Mouse (Mus musculus): Measurements from ENCODE around the gene Cryba2. TPM values are rescaled to one million over a fixed set of nuclear protein-coding genes. Genes with fewer than 3 reads are reported as not detected.

Gene Cryba2
- polyA plus RNA-seq, 1 experiment = 3.3 TPM

DNA sequence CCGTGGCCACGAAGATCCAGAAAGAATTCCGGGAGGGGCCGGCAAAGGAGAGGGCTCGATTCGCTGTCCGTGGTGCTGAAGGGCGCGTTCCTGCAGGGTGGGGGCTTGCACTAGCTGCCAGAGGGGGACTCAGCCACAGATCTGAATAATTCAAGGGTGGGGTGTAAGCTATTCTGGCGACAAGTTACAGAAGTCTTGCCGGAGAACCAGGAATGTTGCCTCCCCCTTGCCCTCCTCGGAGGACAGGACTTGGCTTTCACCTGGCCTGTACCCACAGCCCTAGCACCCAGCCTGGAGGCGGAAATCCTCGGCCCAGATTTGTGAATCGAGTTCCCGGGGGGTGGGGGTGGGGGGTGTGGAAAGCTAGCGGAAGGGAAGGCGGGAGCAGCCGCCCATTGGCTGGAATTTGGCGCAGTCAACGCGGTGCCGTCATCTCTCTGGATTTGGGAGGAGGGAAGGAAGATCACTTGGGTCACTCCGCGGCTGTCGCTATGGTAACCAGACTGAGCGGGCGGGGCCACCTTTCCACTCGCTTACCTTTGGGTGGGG, 34.7 kb downstream of the Cryba2 start:
- H3K27ac ChIP-seq (ENCODE audit: insufficient read depth, low read length) = peak overlapping the region; percentile 93
- H3K27me3 ChIP-seq (ENCODE audit: control insufficient read depth, insufficient read depth, low read length) = no peaks in the 10 kb centered on the region
- peak; percentile 82 for TF ChIP-seq POLR2A (IDR thresholded peaks at IDR 0.05; ENCODE audit: borderline replicate concordance, insufficient read depth, low read length)
- no peak for TF ChIP-seq CTCF (IDR thresholded peaks at IDR 0.05; ENCODE audit: borderline replicate concordance, insufficient read depth, low read depth, low read length)
- under 1% methylated on average over 29 of the region's 29 CpGs for WGBS
- peak; percentile 97 to 98 for DNase-seq
- H3K4me1 ChIP-seq (ENCODE audit: control insufficient read depth, insufficient read depth, low read length) = no peaks in the 10 kb centered on the region
- peak overlapping the region; percentile 83 for H3K4me3 ChIP-seq (replicated peaks; ENCODE audit: insufficient read depth, low read depth, low read length)

DNA sequence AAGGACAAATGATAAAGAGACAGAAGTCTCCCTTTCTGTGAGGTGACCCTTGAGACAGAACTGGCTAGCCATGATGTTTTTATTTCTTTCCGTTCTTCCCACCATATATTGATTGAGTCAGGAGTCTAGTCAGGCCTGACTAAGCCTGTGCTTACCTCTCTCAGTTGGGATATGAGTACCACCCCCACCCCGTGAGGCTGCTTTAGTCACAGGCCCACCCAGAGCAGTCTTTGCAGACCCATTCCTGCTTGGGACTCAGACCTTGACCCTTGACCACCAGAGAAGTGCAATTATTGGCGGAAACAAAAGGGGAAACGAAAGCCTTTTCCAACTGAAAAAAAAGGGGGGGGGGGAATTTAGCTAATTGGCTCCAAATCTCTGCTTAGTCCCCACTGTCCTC, 35.3 kb downstream of the Cryba2 start:
- Histone ChIP-seq H3K4me3 (replicated peaks; ENCODE audit: insufficient read depth, low read depth, low read length) (peak overlapping the region; percentile 83), H3K27ac (ENCODE audit: insufficient read depth, low read length) (peak overlapping the region; percentile 93), H3K4me1 (ENCODE audit: control insufficient read depth, insufficient read depth, low read length) (no peaks in the 10 kb centered on the region), H3K27me3 (ENCODE audit: control insufficient read depth, insufficient read depth, low read length) (no peaks in the 10 kb centered on the region)
- no peak for TF ChIP-seq POLR2A (IDR thresholded peaks at IDR 0.05; ENCODE audit: borderline replicate concordance, insufficient read depth, low read length)
- TF ChIP-seq CTCF (IDR thresholded peaks at IDR 0.05; ENCODE audit: borderline replicate concordance, insufficient read depth, low read depth, low read length) = no peak
- WGBS = 22% methylated on average over 4 of the region's 4 CpGs
- peak; percentile 34 to 40 for DNase-seq

- WGBS = 21% methylated on average over 20 of the region's 20 CpGs
- H3K4me1 ChIP-seq (ENCODE audit: control insufficient read depth, insufficient read depth, low read length) = no peaks in the 10 kb centered on the region
Observed at GRCm38 (mm10) chr1:74857201-74857600, 35.7 kb downstream of the Cryba2 start.

GRCm38 (mm10) chr1:74856791-74857190, 36.2 kb downstream of the Cryba2 start:
- H3K27ac ChIP-seq (ENCODE audit: insufficient read depth, low read length) = peak overlapping the region; percentile 22; the same call in 1 of the 2 replicates
- no peaks in the 10 kb centered on the region for H3K27me3 ChIP-seq (ENCODE audit: control insufficient read depth, insufficient read depth, low read length)
- DNase-seq = peak; percentile 43 to 52
- peak overlapping the region; percentile 73 for H3K4me3 ChIP-seq (replicated peaks; ENCODE audit: insufficient read depth, low read depth, low read length)
- no peaks in the 10 kb centered on the region for H3K4me1 ChIP-seq (ENCODE audit: control insufficient read depth, insufficient read depth, low read length)
- TF ChIP-seq POLR2A (IDR thresholded peaks at IDR 0.05; ENCODE audit: borderline replicate concordance, insufficient read depth, low read length) (peak; percentile 17; the same call in 1 of the 2 replicates), CTCF (IDR thresholded peaks at IDR 0.05; ENCODE audit: borderline replicate concordance, insufficient read depth, low read depth, low read length) (no peak)
- 5% methylated on average over 7 of the region's 7 CpGs for WGBS

More at GRCm38 (mm10) chr1:74857201-74857600, 35.7 kb downstream of the Cryba2 start:
- H3K27me3 ChIP-seq (ENCODE audit: control insufficient read depth, insufficient read depth, low read length) = no peaks in the 10 kb centered on the region
- peak overlapping the region; percentile 93; the same call in 1 of the 2 replicates for H3K27ac ChIP-seq (ENCODE audit: insufficient read depth, low read length)
- TF ChIP-seq CTCF (IDR thresholded peaks at IDR 0.05; ENCODE audit: borderline replicate concordance, insufficient read depth, low read depth, low read length) = no peak
- no peak for TF ChIP-seq POLR2A (IDR thresholded peaks at IDR 0.05; ENCODE audit: borderline replicate concordance, insufficient read depth, low read length)
- peak; percentile 34 to 46 for DNase-seq
- H3K4me3 ChIP-seq (replicated peaks; ENCODE audit: insufficient read depth, low read depth, low read length) = peak overlapping the region; percentile 83

GRCm38 (mm10) chr1:74856439-74856720, 36.6 kb downstream of the Cryba2 start:
- Histone ChIP-seq H3K4me1 (ENCODE audit: control insufficient read depth, insufficient read depth, low read length) (no peaks in the 10 kb centered on the region), H3K27ac (ENCODE audit: insufficient read depth, low read length) (peak overlapping the region; percentile 22; the same call in 1 of the 2 replicates), H3K27me3 (ENCODE audit: control insufficient read depth, insufficient read depth, low read length) (no peaks in the 10 kb centered on the region), H3K4me3 (replicated peaks; ENCODE audit: insufficient read depth, low read depth, low read length) (peak overlapping the region; percentile 73)
- TF ChIP-seq POLR2A (IDR thresholded peaks at IDR 0.05; ENCODE audit: borderline replicate concordance, insufficient read depth, low read length) (no peak), CTCF (IDR thresholded peaks at IDR 0.05; ENCODE audit: borderline replicate concordance, insufficient read depth, low read depth, low read length) (no peak)
- 6% methylated on average over 11 of the region's 11 CpGs for WGBS
- DNase-seq = peak in 1 of 2 experiments; percentile 48

DNA sequence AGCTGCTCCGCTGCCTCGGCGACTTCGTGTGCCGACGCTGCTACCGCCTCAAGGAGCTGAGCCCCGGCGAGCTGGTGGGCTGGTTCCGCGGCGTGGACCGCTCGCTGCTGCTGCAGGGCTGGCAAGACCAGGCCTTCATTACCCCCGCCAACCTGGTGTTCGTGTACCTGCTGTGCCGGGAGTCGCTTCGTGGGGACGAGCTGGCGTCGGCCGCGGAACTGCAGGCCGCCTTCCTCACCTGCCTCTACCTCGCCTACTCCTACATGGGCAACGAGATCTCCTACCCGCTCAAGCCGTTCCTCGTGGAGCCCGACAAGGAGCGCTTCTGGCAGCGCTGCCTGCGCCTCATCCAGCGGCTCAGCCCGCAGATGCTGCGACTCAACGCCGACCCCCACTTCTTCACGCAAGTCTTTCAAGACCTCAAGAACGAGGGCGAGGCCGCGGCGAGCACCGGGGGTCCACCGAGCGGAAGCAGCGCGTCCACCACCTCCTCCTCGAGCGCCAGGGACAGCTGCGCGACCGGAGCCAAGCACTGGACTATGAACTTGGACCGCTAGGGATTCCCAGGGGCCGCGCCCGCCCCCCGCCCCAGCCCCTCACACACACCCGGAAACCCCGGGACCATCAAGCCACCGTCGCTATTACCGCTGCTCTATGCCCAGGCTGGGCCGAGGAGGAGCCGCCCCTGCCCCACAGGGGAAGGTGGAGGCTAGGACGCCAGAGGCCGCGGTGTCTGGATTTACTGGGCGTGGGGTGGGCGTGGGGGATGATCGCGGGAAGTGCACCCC, 37.1 kb downstream of the Cryba2 start:
- TF ChIP-seq POLR2A (IDR thresholded peaks at IDR 0.05; ENCODE audit: borderline replicate concordance, insufficient read depth, low read length) = no peak
- no peak for TF ChIP-seq CTCF (IDR thresholded peaks at IDR 0.05; ENCODE audit: borderline replicate concordance, insufficient read depth, low read depth, low read length)
- 1% methylated on average over 74 of the region's 74 CpGs for WGBS
- DNase-seq = peak; percentile 63 to 69
- H3K27ac ChIP-seq (ENCODE audit: insufficient read depth, low read length) = peak overlapping the region; percentile 71
- peak overlapping the region; percentile 73 for H3K4me3 ChIP-seq (replicated peaks; ENCODE audit: insufficient read depth, low read depth, low read length)
- H3K4me1 ChIP-seq (ENCODE audit: control insufficient read depth, insufficient read depth, low read length) = no peaks in the 10 kb centered on the region
- H3K27me3 ChIP-seq (ENCODE audit: control insufficient read depth, insufficient read depth, low read length) = no peaks in the 10 kb centered on the region

DNA sequence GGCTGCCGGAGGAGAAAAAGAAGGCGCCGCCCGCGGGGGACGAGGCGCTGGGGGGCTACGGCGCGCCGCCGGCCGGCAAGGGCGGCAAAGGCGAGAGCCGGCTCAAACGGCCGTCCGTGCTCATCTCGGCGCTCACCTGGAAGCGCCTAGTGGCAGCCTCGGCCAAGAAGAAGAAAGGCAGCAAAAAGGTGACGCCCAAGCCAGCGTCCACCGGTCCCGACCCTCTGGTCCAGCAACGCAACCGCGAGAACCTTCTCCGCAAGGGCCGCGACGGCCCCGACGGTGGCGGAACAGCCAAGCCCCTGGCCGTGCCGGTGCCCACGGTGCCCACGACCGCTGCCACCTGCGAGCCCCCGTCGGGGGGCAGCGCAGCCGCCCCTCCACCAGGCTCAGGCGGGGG, 37.8 kb downstream of the Cryba2 start:
- Histone ChIP-seq H3K27me3 (ENCODE audit: control insufficient read depth, insufficient read depth, low read length) (no peaks in the 10 kb centered on the region), H3K4me3 (replicated peaks; ENCODE audit: insufficient read depth, low read depth, low read length) (peak overlapping the region; percentile 73), H3K27ac (ENCODE audit: insufficient read depth, low read length) (peak overlapping the region; percentile 71), H3K4me1 (ENCODE audit: control insufficient read depth, insufficient read depth, low read length) (no peaks in the 10 kb centered on the region)
- no peak for TF ChIP-seq POLR2A (IDR thresholded peaks at IDR 0.05; ENCODE audit: borderline replicate concordance, insufficient read depth, low read length)
- no peak for TF ChIP-seq CTCF (IDR thresholded peaks at IDR 0.05; ENCODE audit: borderline replicate concordance, insufficient read depth, low read depth, low read length)
- peak in 1 of 2 experiments; percentile 53 for DNase-seq
- WGBS = under 1% methylated on average over 44 of the region's 48 CpGs
